25 mouse cellular contexts compared by ENCODE assay signal in genomic region chr1:64811956-64812355, GRCm38 (mm10).
DNase-seq lines count a peak whose midpoint lies in the region; ATAC-seq and TF ChIP-seq lines count a peak whose summit lies in the region.
"Had no signal": no experiment of that assay in that cellular context is flagged by ENCODE, and none has a peak within 500 bp of the region (broad histone marks: within the 10 kb centered on the region; RNA-seq: fewer than 3 reads in every experiment).

No protein-coding gene starts in this region.

- TF ChIP-seq CTCF in heart, adult 2 months (IDR thresholded peaks at IDR 0.05), result no peak
- no peak for TF ChIP-seq CTCF in G1E (IDR thresholded peaks at IDR 0.05; ENCODE audit: low read depth, low read length)
- TF ChIP-seq CTCF in liver, embryonic 14.5 days (IDR thresholded peaks at IDR 0.05; ENCODE audit: low read depth), result no peak
- no peak for TF ChIP-seq CTCF in thymus, adult 2 months (IDR thresholded peaks at IDR 0.05; ENCODE audit: borderline replicate concordance, control insufficient read depth, extremely low read depth, insufficient read depth, low read length, poor library complexity)

- no peak overlapping the region for H3K27ac ChIP-seq in heart, adult 2 months
- H3K27ac ChIP-seq in liver, embryonic 14.5 days, result no peak overlapping the region
- H3K27ac ChIP-seq in thymus, adult 2 months (ENCODE audit: control insufficient read depth, insufficient read depth, low read length), result no peak overlapping the region
- H3K27ac ChIP-seq: gastrocnemius, adult 2 months; heart, embryonic 10.5 days; heart, embryonic 13.5 days; hindbrain, embryonic 14.5 days; hindbrain, postnatal 0 days had no signal

- H3K4me3 ChIP-seq in heart, adult 2 months, result no peak overlapping the region
- no peak overlapping the region; the same call in 1 of the 2 replicates for H3K4me3 ChIP-seq in G1E (ENCODE audit: low read depth, low read length)
- H3K4me3 ChIP-seq in liver, embryonic 14.5 days (ENCODE audit: insufficient read depth in 1 of 2, low read depth in 2 of 2, low read length in 2 of 2), result no peak overlapping the region
- no peak overlapping the region for H3K4me3 ChIP-seq in thymus, adult 2 months (ENCODE audit: control insufficient read depth, insufficient read depth, low read length)
- H3K4me3 ChIP-seq: gastrocnemius, adult 2 months; heart, embryonic 10.5 days; heart, embryonic 13.5 days had no signal

- no peak overlapping the region for H3K9ac ChIP-seq in heart, adult 2 months (ENCODE audit: low read depth, low read length)
- H3K9ac ChIP-seq in liver, embryonic 14.5 days (replicated peaks), result no peak overlapping the region
- H3K9ac ChIP-seq: forebrain, postnatal 0 days; heart, embryonic 13.5 days; hindbrain, embryonic 14.5 days had no signal

- no peak for TF ChIP-seq EP300 in heart, adult 2 months (IDR thresholded peaks at IDR 0.05; ENCODE audit: insufficient read depth, low read depth, low read length)
- no peak for TF ChIP-seq EP300 in liver, embryonic 14.5 days (IDR thresholded peaks at IDR 0.05; ENCODE audit: low read depth)

- TF ChIP-seq POLR2A in heart, adult 2 months (IDR thresholded peaks at IDR 0.05; ENCODE audit: insufficient read depth, low read depth, low read length), result no peak
- no peak for TF ChIP-seq POLR2A in thymus, adult 2 months (IDR thresholded peaks at IDR 0.05; ENCODE audit: control insufficient read depth, extremely low read depth, insufficient read depth, low read length, poor library complexity)

- no peaks in the 10 kb centered on the region; the same call in 1 of the 2 replicates for H3K36me3 ChIP-seq in heart, adult 2 months (ENCODE audit: control insufficient read depth, insufficient read depth, low read length)
- no peaks in the 10 kb centered on the region for H3K36me3 ChIP-seq in G1E (replicated peaks)
- H3K36me3 ChIP-seq in liver, embryonic 14.5 days (replicated peaks; ENCODE audit: control insufficient read depth, insufficient read depth, low read depth), result no peaks in the 10 kb centered on the region
- no peaks in the 10 kb centered on the region for H3K36me3 ChIP-seq in thymus, adult 2 months (ENCODE audit: control insufficient read depth, insufficient read depth, low read length)
- H3K36me3 ChIP-seq: heart, embryonic 10.5 days; heart, embryonic 13.5 days had no signal

- 100% methylated on average over 1 of the region's 1 CpGs for WGBS in heart, adult 2 months
- WGBS in liver, embryonic 14.5 days (ENCODE audit: insufficient replicate concordance), result 15% methylated on average over 1 of the region's 1 CpGs
- 100% methylated on average over 1 of the region's 1 CpGs for WGBS in thymus, adult 2 months

- no peaks in the 10 kb centered on the region for H3K9me3 ChIP-seq in G1E (replicated peaks)
- H3K9me3 ChIP-seq in liver, embryonic 14.5 days (ENCODE audit: control insufficient read depth, low read length), result no peaks in the 10 kb centered on the region
- H3K9me3 ChIP-seq: heart, embryonic 10.5 days; heart, embryonic 13.5 days had no signal

- intact Hi-C loops in heart, adult 2 months (cut with DNase I), result no loop called here

- H3K4me1 ChIP-seq in heart, adult 2 months (ENCODE audit: control insufficient read depth, insufficient read depth, low read length), result peaks cover 2% of the 10 kb centered on the region; the same call in 1 of the 2 replicates
- peaks cover 50% of the 10 kb centered on the region for H3K4me1 ChIP-seq in G1E (ENCODE audit: insufficient read depth, low read depth, low read length)
- peaks cover 2 to 4% of the 10 kb centered on the region in 2 experiments; a peak in 1 of 4 replicates for H3K4me1 ChIP-seq in liver, embryonic 14.5 days (replicated peaks; ENCODE audit: control insufficient read depth in 2 of 2, insufficient read depth in 2 of 2, low read length in 1 of 2)
- no peaks in the 10 kb centered on the region for H3K4me1 ChIP-seq in thymus, adult 2 months (replicated peaks; ENCODE audit: control insufficient read depth, insufficient read depth, low read length)

- H3K79me2 ChIP-seq in heart, adult 2 months (replicated peaks; ENCODE audit: control insufficient read depth, insufficient read depth, low read length), result no peaks in the 10 kb centered on the region

- H3K4me2 ChIP-seq in liver, embryonic 14.5 days (ENCODE audit: low read depth), result no peak overlapping the region
- H3K4me2 ChIP-seq: heart, embryonic 13.5 days; hindbrain, embryonic 14.5 days had no signal

- H3K27me3 ChIP-seq in heart, adult 2 months (ENCODE audit: control insufficient read depth, insufficient read depth, low read length), result no peaks in the 10 kb centered on the region
- no peaks in the 10 kb centered on the region for H3K27me3 ChIP-seq in G1E (ENCODE audit: insufficient read depth, low read length)
- no peaks in the 10 kb centered on the region for H3K27me3 ChIP-seq in liver, embryonic 14.5 days (ENCODE audit: control insufficient read depth, insufficient read depth, low read length)
- no peaks in the 10 kb centered on the region for H3K27me3 ChIP-seq in thymus, adult 2 months (ENCODE audit: control insufficient read depth, insufficient read depth, low read length)
- H3K27me3 ChIP-seq: heart, embryonic 13.5 days had no signal

- peak; percentile 58 for ATAC-seq in G1E (ENCODE audit: extremely low read depth, insufficient number of reproducible peaks, low FRiP score, poor library complexity, severe bottlenecking)
- peak; percentile 26; the same call in 1 of the 2 replicates for ATAC-seq in liver, embryonic 14.5 days (ENCODE audit: insufficient read depth)
- ATAC-seq: forebrain, embryonic 14.5 days; forebrain, postnatal 0 days; hindbrain, postnatal 0 days; inflammation-experienced regulatory T-cells, adult 6 months; intestine, embryonic 16.5 days had no signal

- DNase-seq in heart, adult 11 months, result peak; percentile 10
- no peak for DNase-seq in heart, adult 2 months
- no peak for DNase-seq in G1E (ENCODE audit: low spot score)
- DNase-seq in c-Kit-positive CD71-positive TER-119-negative erythroid progenitor cells, embryonic 14.5 days (ENCODE audit: low read depth), result peak; percentile 50
- DNase-seq in liver, embryonic 14.5 days (ENCODE audit: low read depth in 3 of 3, low spot score in 3 of 3), result peak in 1 of 3 experiments; percentile 24
- DNase-seq in kidney, postnatal 36 days, result no peak
- DNase-seq in thymus, adult 2 months, result no peak
- DNase-seq in adrenal gland, postnatal 36 days, result no peak
- DNase-seq: adrenal gland, adult 2 months; adrenal gland, postnatal 25 days; cerebellum, adult 2 months; cerebellum, adult 9-11 months; forebrain, postnatal 0 days; gastrocnemius, adult 2 months; gastrocnemius, postnatal 14 days; heart, adult 18-20 months; heart, postnatal 14 days; heart, postnatal 4 days had no signal

Comparison
In these comparisons a context has a peak if more than half of its experiments do, and no peak if none do; other contexts are left out.
1. DNase-seq: peak in heart, adult 11 months (single experiment) and c-Kit-positive CD71-positive TER-119-negative erythroid progenitor cells, embryonic 14.5 days (single experiment); none in heart, adult 2 months (0 of 2), G1E (single experiment), kidney, postnatal 36 days (0 of 2), thymus, adult 2 months (single experiment) and adrenal gland, postnatal 36 days (0 of 2).